Mouse (Mus musculus) kidney, postnatal 36 days (tissue): ENCODE data around the gene Dbnl.
"Not testable (repeated sequence)": the region's sequence is repeated elsewhere in the genome, so short reads cannot be mapped to it uniquely, and the experiment has no call there.

Source experiments
- DNase-seq, 2 experiments: peaks; one replicate each; pipeline ENCODE4 v3.0.0; 2021 to 2022; ENCODE audit warnings: mixed read lengths in 2 of 2

Gene Dbnl

GRCm38 (mm10) chr11:5795706-5796105, 7.4 kb downstream of the Dbnl start:
- DNase-seq = no peak

- no peak for DNase-seq
Measured at GRCm38 (mm10) chr11:5796939-5797338, 8.7 kb downstream of the Dbnl start.

GRCm38 (mm10) chr11:5797371-5797770, 9.1 kb downstream of the Dbnl start:
- peak in 1 of 2 experiments; percentile 29 for DNase-seq

GRCm38 (mm10) chr11:5797928-5798327, 9.6 kb downstream of the Dbnl start:
- no peak for DNase-seq

- DNase-seq = no peak
Measured at GRCm38 (mm10) chr11:5799621-5800490, 11.6 kb downstream of the Dbnl start.

GRCm38 (mm10) chr11:5801511-5801910, 13.2 kb downstream of the Dbnl start:
- DNase-seq = no peak

GRCm38 (mm10) chr11:5802005-5802404, 13.7 kb downstream of the Dbnl start:
- DNase-seq = peak in 1 of 2 experiments; percentile 27

- peak in 1 of 2 experiments; percentile 21 for DNase-seq
Measured at GRCm38 (mm10) chr11:5802457-5803217, 14.3 kb downstream of the Dbnl start.

- DNase-seq = peak; percentile 39 to 45
Measured at GRCm38 (mm10) chr11:5803551-5803981, 15.3 kb downstream of the Dbnl start, which contains the start of gene Pgam2. TSS of gene Pgam2 (minus strand) at chr11:5803733.

- DNase-seq = no peak
Measured at GRCm38 (mm10) chr11:5804174-5804573, 15.9 kb downstream of the Dbnl start.

GRCm38 (mm10) chr11:5805711-5806110, 17.4 kb downstream of the Dbnl start:
- no peak for DNase-seq

- no peak for DNase-seq
Measured at GRCm38 (mm10) chr11:5807956-5808355, 19.7 kb downstream of the Dbnl start.

GRCm38 (mm10) chr11:5809487-5809886, 21.2 kb downstream of the Dbnl start:
- not testable (repeated sequence) for DNase-seq

GRCm38 (mm10) chr11:5813381-5813780, 25.1 kb downstream of the Dbnl start:
- no peak for DNase-seq

GRCm38 (mm10) chr11:5819223-5819622, 30.9 kb downstream of the Dbnl start:
- no peak for DNase-seq

- DNase-seq = no peak
Measured at GRCm38 (mm10) chr11:5825432-5825831, 37.1 kb downstream of the Dbnl start.

- no peak for DNase-seq
Measured at GRCm38 (mm10) chr11:5827931-5828330, 39.6 kb downstream of the Dbnl start.

GRCm38 (mm10) chr11:5828509-5829191, 40.4 kb downstream of the Dbnl start:
- DNase-seq = no peak

GRCm38 (mm10) chr11:5829327-5829726, 41.0 kb downstream of the Dbnl start:
- DNase-seq = peak in 1 of 2 experiments; percentile 32

- DNase-seq = peak in 1 of 2 experiments; percentile 15
Measured at GRCm38 (mm10) chr11:5834506-5834905, 46.2 kb downstream of the Dbnl start.

- no peak for DNase-seq
Measured at GRCm38 (mm10) chr11:5835057-5835456, 46.8 kb downstream of the Dbnl start.

GRCm38 (mm10) chr11:5836126-5836525, 47.8 kb downstream of the Dbnl start:
- DNase-seq = peak; percentile 37 to 50
